Mouse (Mus musculus) MEL (cell line): ENCODE measurements at regions not wholly inside any gene's neighbourhood (a gene's known extent, or its start where the extent isn't known, plus 50 kb on each side); places are given as distances from the start of the nearest gene placed in this dataset.

Source experiments
- DNase-seq: peaks from one replicate; pipeline ENCODE4 v3.0.0; 2011; ENCODE audit warnings: low read depth, low spot score
- H3K27ac ChIP-seq: 2 replicates; pipeline ENCODE4 v1.5.1; 2012; ENCODE audit warnings: low read depth, mild to moderate bottlenecking, control low read depth, low read length, moderate library complexity; ENCODE audit not compliant: control insufficient read depth
- H3K27me3 ChIP-seq, 2 experiments: fragments of 150-350 bp in 1 of 2; sonication (generic) in 1 of 2; 2 replicates each; pipeline ENCODE4 v1.6.1; 2012; ENCODE audit warnings: low read length in 2 of 2, mild to moderate bottlenecking in 2 of 2, improper control_type of control experiment in 1 of 2, moderate library complexity in 1 of 2; ENCODE audit not compliant: insufficient read depth in 2 of 2, control insufficient read depth in 1 of 2
- H3K36me3 ChIP-seq, 2 experiments: 2 replicates each; pipeline ENCODE4 v1.6.1; 2012 to 2014; ENCODE audit warnings: low read length in 2 of 2, improper control_type of control experiment in 1 of 2, inconsistent platforms in 1 of 2, mild to moderate bottlenecking in 1 of 2; ENCODE audit not compliant: insufficient read depth in 2 of 2, control insufficient read depth in 1 of 2
- H3K4me1 ChIP-seq, 2 experiments: fragments of 150-350 bp in 1 of 2; sonication (generic) in 1 of 2; 2 replicates each; pipeline ENCODE4 v1.6.1; 2012; ENCODE audit warnings: low read length in 2 of 2, improper control_type of control experiment in 1 of 2, mild to moderate bottlenecking in 1 of 2; ENCODE audit not compliant: insufficient read depth in 2 of 2, control insufficient read depth in 1 of 2
- H3K4me3 ChIP-seq, 2 experiments: fragments of 150-350 bp in 1 of 2; sonication (generic) in 1 of 2; 2 replicates each; pipeline ENCODE4 v1.5.1; 2012; ENCODE audit warnings: low read depth in 2 of 2, low read length in 2 of 2, mild to moderate bottlenecking in 2 of 2, moderate library complexity in 2 of 2, control low read depth in 1 of 2, improper control_type of control experiment in 1 of 2; ENCODE audit not compliant: control insufficient read depth in 1 of 2, insufficient read depth in 1 of 2
- H3K79me2 ChIP-seq: 2 replicates; pipeline ENCODE4 v1.6.1; 2012; ENCODE audit warnings: mild to moderate bottlenecking, low read length, moderate library complexity; ENCODE audit not compliant: control insufficient read depth, poor library complexity, insufficient read depth
- H3K9ac ChIP-seq: 2 replicates; pipeline ENCODE4 v1.6.1; 2012; ENCODE audit warnings: low read depth, mild to moderate bottlenecking, control low read depth, low read length, moderate library complexity; ENCODE audit not compliant: control insufficient read depth, poor library complexity, severe bottlenecking
- H3K9me3 ChIP-seq: fragments of 150-350 bp; sonication (generic); replicated peaks from 2 replicates; pipeline ENCODE4 v1.6.1; 2012; ENCODE audit warnings: mild to moderate bottlenecking, low read length, improper control_type of control experiment, moderate library complexity; ENCODE audit not compliant: insufficient read depth
- CTCF ChIP-seq, 3 experiments: IDR thresholded peaks in 2 of 3; conservative IDR thresholded peaks in 1 of 3; 2 replicates each; pipeline ENCODE4 v1.5.1; 2011 to 2012; ENCODE audit warnings: low read length in 3 of 3, low read depth in 2 of 3, mild to moderate bottlenecking in 2 of 3, improper control_type of control experiment in 1 of 3, inconsistent platforms in 1 of 3, mixed read lengths in 1 of 3, moderate library complexity in 1 of 3; ENCODE audit not compliant: control insufficient read depth in 1 of 3, insufficient read depth in 1 of 3, poor library complexity in 1 of 3, severe bottlenecking in 1 of 3
- E2F4 ChIP-seq: IDR thresholded peaks from 2 replicates; pipeline ENCODE4 v1.6.1; 2011; ENCODE audit warnings: low read depth, low read length, improper control_type of control experiment, borderline replicate concordance
- ELF1 ChIP-seq: IDR thresholded peaks from 2 replicates; pipeline ENCODE4 v1.6.1; 2014; ENCODE audit warnings: low read depth, mild to moderate bottlenecking, inconsistent platforms, low read length, improper control_type of control experiment, moderate library complexity
- GATA1 ChIP-seq: IDR thresholded peaks from 2 replicates; pipeline ENCODE4 v1.6.1; 2011; ENCODE audit warnings: low read depth, low read length, improper control_type of control experiment
- MAX ChIP-seq: IDR thresholded peaks from 2 replicates; pipeline ENCODE4 v1.6.1; 2011; ENCODE audit warnings: low read length, improper control_type of control experiment
- MEF2A ChIP-seq: IDR thresholded peaks from 2 replicates; pipeline ENCODE4 v1.6.1; 2014; ENCODE audit warnings: low read depth, mild to moderate bottlenecking, inconsistent platforms, low read length, improper control_type of control experiment; ENCODE audit not compliant: poor library complexity, insufficient replicate concordance, severe bottlenecking; ENCODE audit errors: extremely low read depth
- MXI1 ChIP-seq: IDR thresholded peaks from 2 replicates; pipeline ENCODE4 v1.6.1; 2011; ENCODE audit warnings: mild to moderate bottlenecking, low read depth, low read length, improper control_type of control experiment
- MYB ChIP-seq: IDR thresholded peaks from 2 replicates; pipeline ENCODE4 v1.6.1; 2011; ENCODE audit warnings: mild to moderate bottlenecking, low read depth, low read length, improper control_type of control experiment
- POLR2AphosphoS5 ChIP-seq: IDR thresholded peaks from 2 replicates; pipeline ENCODE4 v1.6.1; 2012; ENCODE audit warnings: low read depth, borderline replicate concordance, mild to moderate bottlenecking, inconsistent platforms, low read length, moderate library complexity, mixed read lengths
- RCOR1 ChIP-seq: IDR thresholded peaks from 2 replicates; pipeline ENCODE4 v1.6.1; 2012; ENCODE audit warnings: low read depth, mild to moderate bottlenecking, inconsistent platforms, low read length, improper control_type of control experiment
- SMC3 ChIP-seq: IDR thresholded peaks from 2 replicates; pipeline ENCODE4 v1.6.1; 2011; ENCODE audit warnings: low read depth, low read length, improper control_type of control experiment
- TCF12 ChIP-seq: IDR thresholded peaks from 2 replicates; pipeline ENCODE4 v1.6.1; 2014; ENCODE audit warnings: low read depth, mild to moderate bottlenecking, inconsistent platforms, low read length, improper control_type of control experiment, moderate library complexity
- USF1 ChIP-seq: IDR thresholded peaks from 2 replicates; pipeline ENCODE4 v1.6.1; 2014; ENCODE audit warnings: low read depth, mild to moderate bottlenecking, inconsistent platforms, low read length, improper control_type of control experiment, moderate library complexity
- ZC3H11A ChIP-seq: IDR thresholded peaks from 2 replicates; pipeline ENCODE4 v1.6.1; 2012; ENCODE audit warnings: low read depth, mild to moderate bottlenecking, inconsistent platforms, low read length, improper control_type of control experiment
- ZKSCAN1 ChIP-seq: IDR thresholded peaks from 2 replicates; pipeline ENCODE4 v1.6.1; 2012; ENCODE audit warnings: low read depth, mild to moderate bottlenecking, inconsistent platforms, low read length, improper control_type of control experiment, moderate library complexity

DNA sequence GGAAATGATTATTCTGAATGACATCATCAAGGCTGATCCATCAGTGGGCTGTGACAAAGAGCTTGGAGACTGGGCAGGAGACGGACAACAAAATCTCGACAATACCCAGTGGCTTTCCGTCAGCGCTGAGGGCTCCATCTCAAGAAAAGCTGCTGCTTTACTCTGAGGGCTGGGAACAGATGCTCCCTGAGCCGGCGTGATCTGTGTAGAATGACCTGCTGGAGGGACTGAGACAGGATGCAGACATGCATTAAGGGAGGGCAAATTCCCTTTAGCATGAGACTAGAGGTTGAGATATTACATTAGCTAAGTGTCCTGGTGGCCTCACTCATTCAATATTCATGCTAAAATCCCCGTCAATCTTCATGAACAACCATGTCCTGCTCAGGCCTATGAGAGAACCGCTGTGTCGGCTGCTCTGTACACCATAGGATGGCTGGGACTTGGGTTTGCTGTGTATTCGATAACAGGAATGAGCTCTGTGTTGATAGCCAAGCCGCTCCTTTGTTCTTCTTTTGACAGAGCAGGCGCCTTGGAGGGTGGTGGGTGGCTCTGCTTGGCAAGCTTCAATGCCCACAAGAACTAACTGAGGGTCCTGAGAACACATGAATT lies 51.5 kb upstream of the Zfp644 start:
- Histone ChIP-seq H3K27ac (no peak overlapping the region), H3K9ac (no peak overlapping the region), H3K9me3 (no peaks in the 10 kb centered on the region), H3K79me2 (no peaks in the 10 kb centered on the region), H3K4me1 (no peaks in the 10 kb centered on the region), H3K36me3 (no peaks in the 10 kb centered on the region), H3K4me3 (no peak overlapping the region), H3K27me3 (no peaks in the 10 kb centered on the region; a peak in 1 of 4 replicates)
- DNase-seq = no peak
- no peak for TF ChIP-seq USF1
- TF ChIP-seq ZKSCAN1 = no peak
- TF ChIP-seq GATA1 = no peak
- no peak for TF ChIP-seq ZC3H11A
- no peak for TF ChIP-seq MXI1
- TF ChIP-seq ELF1 = no peak
- no peak for TF ChIP-seq POLR2AphosphoS5
- TF ChIP-seq E2F4 = no peak
- TF ChIP-seq MAX = no peak
- no peak for TF ChIP-seq MEF2A
- TF ChIP-seq TCF12 = no peak
- no peak for TF ChIP-seq MYB
- TF ChIP-seq SMC3 = no peak
- no peak for TF ChIP-seq RCOR1
- TF ChIP-seq CTCF (IDR thresholded peaks at IDR 0.05 in 2 of 3, conservative IDR thresholded peaks at IDR 0.05 in 1 of 3; ENCODE audit: control insufficient read depth in 1 of 3, insufficient read depth in 1 of 3, low read depth in 2 of 3, low read length in 3 of 3, poor library complexity in 1 of 3, severe bottlenecking in 1 of 3) = no peak
